Mouse (Mus musculus): ENCODE measurements around the gene Tecr. TPM values are rescaled to one million over a fixed set of nuclear protein-coding genes. Genes with fewer than 3 reads are reported as not detected.
"Not testable (repeated sequence)": the region's sequence is repeated elsewhere in the genome, so short reads cannot be mapped to it uniquely, and the experiment has no call there.

The Tecr gene
- polyA plus RNA-seq, 1 experiment: 552 TPM

DNA sequence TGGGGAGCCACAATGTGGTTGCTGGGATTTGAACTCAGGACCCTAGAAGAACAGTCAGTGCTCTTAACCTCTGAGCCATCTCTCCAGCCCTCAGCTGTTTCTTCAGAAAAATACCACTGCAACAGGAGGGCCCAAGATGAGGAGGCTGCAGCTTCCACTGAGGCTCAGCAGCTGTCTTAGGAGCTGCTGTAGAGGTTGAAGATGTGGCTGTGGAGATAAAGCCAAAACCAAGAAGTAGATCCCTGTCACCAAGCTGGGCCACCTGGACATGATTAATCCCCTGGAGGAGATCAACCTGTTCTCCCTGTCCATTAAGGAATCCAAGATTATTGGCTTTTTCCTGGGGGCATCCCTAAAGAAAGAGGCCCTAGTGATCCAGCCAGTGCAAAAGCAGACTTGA, 8.0 kb downstream of the Tecr start:
- Histone ChIP-seq H3K4me3 (ENCODE audit: insufficient read depth, low read depth, low read length) (no peak overlapping the region), H3K4me1 (ENCODE audit: control insufficient read depth, insufficient read depth, insufficient read length, low read length) (peaks cover 4% of the 10 kb centered on the region; the same call in 1 of the 2 replicates), H3K27ac (replicated peaks; ENCODE audit: low read depth, low read length) (no peak overlapping the region)

DNA sequence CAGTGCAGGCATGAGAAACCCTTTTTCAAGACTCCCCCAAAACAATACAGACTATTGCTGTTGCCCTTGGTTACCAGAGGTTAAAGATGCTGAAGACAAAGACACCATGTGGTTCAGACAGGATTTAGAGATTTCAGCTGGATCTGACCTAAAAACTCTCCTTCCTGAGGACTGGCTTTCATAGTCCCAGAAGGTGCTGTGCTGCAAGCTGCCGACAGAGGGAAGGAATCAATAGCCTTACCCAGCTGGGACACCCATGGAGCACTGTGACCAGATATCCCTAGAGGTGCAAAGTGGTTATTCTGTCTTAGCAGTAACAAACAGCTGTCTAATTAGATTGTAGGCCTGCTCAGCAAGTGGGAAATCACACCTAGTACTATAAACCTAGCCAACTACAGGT, 9.6 kb downstream of the Tecr start:
- Histone ChIP-seq H3K27ac (replicated peaks; ENCODE audit: low read depth, low read length) (no peak overlapping the region), H3K4me3 (ENCODE audit: insufficient read depth, low read depth, low read length) (no peak overlapping the region), H3K4me1 (ENCODE audit: control insufficient read depth, insufficient read depth, insufficient read length, low read length) (peaks cover 4% of the 10 kb centered on the region; the same call in 1 of the 2 replicates)

DNA sequence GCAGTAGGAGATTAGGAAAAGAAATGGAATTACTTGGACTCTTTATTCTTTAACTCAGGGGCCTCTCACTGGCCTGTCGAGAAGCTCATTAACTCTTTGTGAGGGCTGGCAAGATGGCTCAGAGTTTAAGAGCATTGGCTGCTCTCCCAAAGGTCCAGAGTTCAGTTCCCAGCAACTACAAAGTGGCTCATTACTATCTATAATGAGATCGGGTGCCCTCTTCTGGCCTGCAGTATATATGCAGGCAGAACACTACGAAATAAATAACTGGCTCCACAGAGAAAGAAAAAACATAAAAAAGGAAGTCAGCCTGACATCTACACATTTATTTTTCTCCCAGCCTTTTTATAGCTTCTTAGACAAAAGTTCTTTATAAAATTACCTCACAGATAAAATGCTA, 11.4 kb downstream of the Tecr start:
- Histone ChIP-seq H3K27ac (replicated peaks; ENCODE audit: low read depth, low read length) (no peak overlapping the region), H3K4me1 (ENCODE audit: control insufficient read depth, insufficient read depth, insufficient read length, low read length) (peaks cover 4% of the 10 kb centered on the region), H3K4me3 (ENCODE audit: insufficient read depth, low read depth, low read length) (no peak overlapping the region)

DNA sequence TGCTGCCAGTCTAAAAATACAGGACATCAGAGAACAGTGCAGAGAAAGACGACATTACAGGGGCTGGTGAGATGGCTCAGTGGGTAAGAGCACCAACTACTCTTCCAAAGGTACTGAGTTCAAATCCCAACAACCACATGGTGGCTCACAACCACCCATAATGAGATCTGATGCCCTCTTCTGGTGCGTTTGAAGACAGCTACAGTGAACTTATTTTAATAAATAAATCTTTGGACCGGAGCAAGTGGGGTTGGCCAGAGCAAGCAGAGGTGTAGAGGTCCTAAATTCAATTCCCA, 12.8 kb downstream of the Tecr start:
- H3K27ac ChIP-seq (replicated peaks; ENCODE audit: low read depth, low read length): peak overlapping the region; percentile 71
- not testable (repeated sequence) for H3K4me1 ChIP-seq (ENCODE audit: control insufficient read depth, insufficient read depth, insufficient read length, low read length)
- H3K4me3 ChIP-seq (ENCODE audit: insufficient read depth, low read depth, low read length): peak overlapping the region; percentile 88

DNA sequence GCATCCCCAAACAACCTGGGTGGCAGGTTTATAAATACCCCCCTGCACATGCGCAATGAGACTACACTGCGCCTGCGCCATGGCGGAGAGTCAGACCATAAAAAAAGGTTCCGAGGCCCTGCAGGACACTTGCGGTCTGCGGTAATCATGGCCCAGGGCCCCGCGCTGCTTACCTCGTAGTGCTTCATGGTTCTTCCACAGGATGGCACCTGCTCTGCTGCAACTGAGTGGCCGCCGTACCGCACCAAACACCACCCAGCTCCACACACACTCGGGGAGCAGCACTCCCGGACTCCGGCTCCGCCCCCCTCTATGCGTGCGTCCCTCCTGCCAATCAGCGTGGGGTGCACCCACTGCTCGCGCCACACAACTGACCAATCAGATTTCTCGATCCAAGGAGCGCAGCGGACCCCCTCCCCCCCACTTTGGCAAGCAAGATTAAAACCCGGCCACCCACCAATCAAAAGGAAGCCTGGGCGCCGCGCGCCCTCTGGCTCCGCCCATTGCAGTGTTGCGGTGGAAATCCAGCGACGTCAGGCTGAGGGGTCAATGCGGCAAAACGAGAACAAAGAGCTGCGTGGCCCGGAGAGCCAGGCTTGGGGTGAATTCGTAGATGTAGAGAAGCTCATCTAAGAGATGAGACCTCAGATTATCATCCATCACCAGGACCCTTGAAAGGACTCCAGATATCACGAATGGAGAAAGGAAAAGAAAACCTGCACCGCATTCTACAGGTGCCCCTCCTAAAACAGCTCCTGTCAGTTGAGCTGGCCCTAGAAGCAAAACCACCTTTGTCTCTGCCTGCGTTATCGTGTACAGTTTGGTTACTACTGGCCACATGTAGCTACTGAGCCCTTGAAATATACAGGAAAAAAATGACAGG, 13.4 kb downstream of the Tecr start:
- Histone ChIP-seq H3K27ac (replicated peaks; ENCODE audit: low read depth, low read length) (peak overlapping the region; percentile 71), H3K4me1 (ENCODE audit: control insufficient read depth, insufficient read depth, insufficient read length, low read length) (peaks cover 2% of the 10 kb centered on the region; the same call in 1 of the 2 replicates), H3K4me3 (ENCODE audit: insufficient read depth, low read depth, low read length) (peak overlapping the region; percentile 88)

DNA sequence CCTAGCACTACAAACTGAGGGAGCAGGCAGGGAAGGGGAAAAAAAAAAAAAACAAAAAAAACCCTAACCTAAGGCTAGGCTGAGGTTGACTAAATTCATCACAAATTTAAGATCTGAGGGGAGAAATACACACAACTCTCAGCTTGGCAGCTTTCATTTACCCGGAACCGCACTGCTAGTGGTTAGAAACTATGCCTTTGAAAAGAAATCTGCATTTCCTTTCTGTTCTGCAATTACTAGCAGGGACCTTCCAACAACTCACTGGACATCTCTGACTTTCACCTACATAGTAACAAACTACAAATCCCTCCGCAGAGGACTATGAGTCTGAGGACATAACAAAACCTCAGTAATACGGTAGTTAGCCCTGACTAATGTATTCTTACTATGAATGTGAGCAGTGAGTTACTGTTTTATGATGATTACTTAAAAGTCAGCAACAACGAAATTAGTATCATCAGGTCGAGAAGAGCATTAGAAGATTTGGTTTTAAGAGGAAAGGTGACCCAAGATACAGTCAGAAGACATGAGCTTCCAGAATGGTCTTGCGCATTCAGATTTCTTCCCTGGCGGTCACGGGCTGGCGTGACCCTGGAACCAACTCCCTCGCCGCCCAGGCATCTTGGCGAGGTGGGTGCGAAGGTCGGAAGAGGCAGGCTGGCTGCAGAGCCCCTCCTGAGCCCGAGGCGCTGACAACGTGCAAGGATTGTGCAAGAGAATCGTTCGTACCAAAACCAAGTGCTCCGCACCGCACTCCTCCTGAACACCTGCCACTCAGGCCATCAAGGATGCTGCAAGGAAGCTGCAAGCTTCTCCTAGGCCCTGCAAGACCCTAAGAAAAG, 14.2 kb downstream of the Tecr start:
- peaks cover 2% of the 10 kb centered on the region; the same call in 1 of the 2 replicates for H3K4me1 ChIP-seq (ENCODE audit: control insufficient read depth, insufficient read depth, insufficient read length, low read length)
- peak overlapping the region; percentile 27; the same call in 1 of the 2 replicates for H3K27ac ChIP-seq (replicated peaks; ENCODE audit: low read depth, low read length)
- H3K4me3 ChIP-seq (ENCODE audit: insufficient read depth, low read depth, low read length): peak overlapping the region; percentile 88

DNA sequence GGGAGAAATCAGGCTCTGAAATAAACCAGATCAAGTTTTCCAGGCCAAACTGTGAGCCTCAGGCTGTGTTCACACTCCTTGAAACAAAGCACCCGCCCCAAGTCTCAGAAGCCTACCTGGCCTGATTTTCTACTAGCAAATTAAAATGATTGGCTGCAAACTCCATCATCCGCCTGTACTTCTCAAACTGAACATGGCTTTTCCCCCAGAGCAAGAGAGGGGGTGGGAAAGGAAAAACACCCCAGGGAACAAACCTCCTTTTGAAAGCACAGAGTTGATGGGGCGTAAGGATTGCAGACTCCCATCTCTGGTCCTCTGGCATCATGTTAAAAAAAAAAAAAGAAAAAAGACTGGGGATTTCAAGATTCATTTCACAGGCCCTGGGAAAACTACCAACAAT, 15.1 kb downstream of the Tecr start:
- 0 out of 2 replicates have a peak overlapping the region, but pooled peaks have one; percentile 2 for H3K4me3 ChIP-seq (ENCODE audit: insufficient read depth, low read depth, low read length)
- H3K27ac ChIP-seq (replicated peaks; ENCODE audit: low read depth, low read length): no peak overlapping the region
- peaks cover 2% of the 10 kb centered on the region; the same call in 1 of the 2 replicates for H3K4me1 ChIP-seq (ENCODE audit: control insufficient read depth, insufficient read depth, insufficient read length, low read length)

DNA sequence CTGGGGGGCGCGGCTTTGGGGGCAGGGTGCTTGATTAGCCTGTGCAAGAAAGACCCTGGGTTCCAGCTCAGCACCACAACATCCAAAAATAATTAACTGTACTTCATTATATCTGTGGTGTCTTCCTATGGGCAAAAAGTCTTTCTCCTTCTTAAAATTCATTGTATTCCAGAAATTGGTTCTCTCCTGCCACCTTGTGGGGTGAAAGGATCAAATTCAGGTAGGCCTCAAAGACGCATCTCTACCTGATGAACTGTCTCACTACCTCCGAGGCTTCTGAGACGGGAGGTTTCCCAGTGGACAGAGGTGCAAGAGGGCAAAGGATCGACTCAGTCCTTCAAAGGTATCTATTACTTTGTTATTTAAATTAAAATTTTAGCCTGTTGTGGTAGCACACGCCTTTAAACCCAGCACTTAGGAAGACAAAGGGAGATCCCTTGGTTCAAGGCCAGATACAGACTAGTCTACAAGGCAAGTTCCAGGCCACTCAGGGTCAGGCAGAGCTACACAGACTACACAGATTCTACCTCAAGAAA, 17.2 kb downstream of the Tecr start:
- Histone ChIP-seq H3K27ac (replicated peaks; ENCODE audit: low read depth, low read length) (no peak overlapping the region), H3K4me1 (ENCODE audit: control insufficient read depth, insufficient read depth, insufficient read length, low read length) (peaks cover 2% of the 10 kb centered on the region; the same call in 1 of the 2 replicates), H3K4me3 (ENCODE audit: insufficient read depth, low read depth, low read length) (no peak overlapping the region)

DNA sequence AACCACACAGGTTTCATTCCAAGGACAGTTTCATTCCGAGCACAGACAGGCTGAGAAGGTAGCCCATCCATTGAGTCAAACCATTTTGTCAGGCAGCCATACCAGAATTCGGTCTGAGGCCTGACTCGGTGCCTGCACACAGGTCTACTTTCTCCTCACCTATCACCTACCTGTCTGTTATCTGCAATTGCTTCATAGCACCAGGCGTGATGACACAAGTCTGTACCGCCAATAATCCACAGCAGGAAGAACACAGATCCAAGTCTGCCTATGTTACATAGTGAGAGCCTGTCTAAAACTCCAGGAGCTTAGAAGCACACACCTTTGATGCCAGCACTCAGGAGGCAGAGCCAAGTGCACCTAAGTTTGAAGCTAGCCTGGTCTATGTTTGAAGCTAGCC, 18.9 kb downstream of the Tecr start:
- Histone ChIP-seq H3K27ac (replicated peaks; ENCODE audit: low read depth, low read length) (no peak overlapping the region), H3K4me1 (ENCODE audit: control insufficient read depth, insufficient read depth, insufficient read length, low read length) (peaks cover 2% of the 10 kb centered on the region; the same call in 1 of the 2 replicates), H3K4me3 (ENCODE audit: insufficient read depth, low read depth, low read length) (no peak overlapping the region)

DNA sequence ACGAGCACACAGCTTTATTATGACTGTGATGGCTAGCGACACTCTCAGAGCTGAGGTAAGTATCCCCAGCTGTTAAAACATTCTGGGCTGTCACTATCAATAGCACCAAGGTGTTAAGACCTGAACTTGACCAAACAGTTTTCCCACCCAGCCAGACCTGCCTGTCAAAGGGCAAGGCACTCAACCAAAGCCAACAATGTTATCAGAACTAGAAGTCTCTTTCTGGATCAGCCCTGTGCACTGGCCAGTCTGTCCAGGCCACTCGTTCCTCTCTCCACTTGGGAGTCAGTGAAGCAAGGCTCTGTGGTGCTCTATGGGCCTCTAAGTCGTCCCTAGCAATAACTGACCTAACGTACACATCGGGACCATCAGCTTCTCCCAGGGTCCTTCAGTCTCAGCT, 20.1 kb downstream of the Tecr start:
- Histone ChIP-seq H3K27ac (replicated peaks; ENCODE audit: low read depth, low read length) (no peak overlapping the region), H3K4me1 (ENCODE audit: control insufficient read depth, insufficient read depth, insufficient read length, low read length) (peaks cover 2% of the 10 kb centered on the region; the same call in 1 of the 2 replicates)

DNA sequence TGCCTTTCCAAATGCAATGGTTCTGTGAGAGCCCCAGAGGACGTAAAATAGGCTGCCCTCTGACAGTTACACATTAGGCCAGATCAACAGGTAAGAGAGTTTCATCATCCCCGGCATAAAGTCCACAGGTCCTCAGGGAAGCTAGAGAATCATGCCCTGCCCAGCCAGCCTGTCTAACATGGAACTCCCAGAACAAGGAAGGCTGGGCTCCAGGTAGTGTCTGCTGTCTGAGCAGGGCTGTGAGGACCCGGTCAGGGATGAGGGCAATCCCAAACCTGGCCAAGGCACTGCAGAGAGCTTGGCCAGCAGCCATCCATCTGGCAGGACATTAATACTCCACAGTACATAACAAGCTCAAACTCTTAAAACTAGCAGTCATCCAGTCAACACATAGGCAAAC, 22.4 kb downstream of the Tecr start:
- Histone ChIP-seq H3K4me1 (ENCODE audit: control insufficient read depth, insufficient read depth, insufficient read length, low read length) (peaks cover 6% of the 10 kb centered on the region), H3K4me3 (ENCODE audit: insufficient read depth, low read depth, low read length) (no peak overlapping the region), H3K27ac (replicated peaks; ENCODE audit: low read depth, low read length) (no peak overlapping the region)

More for the DNA sequence above, 20.1 kb downstream of the Tecr start:
- no peak overlapping the region for H3K4me3 ChIP-seq (ENCODE audit: insufficient read depth, low read depth, low read length)

DNA sequence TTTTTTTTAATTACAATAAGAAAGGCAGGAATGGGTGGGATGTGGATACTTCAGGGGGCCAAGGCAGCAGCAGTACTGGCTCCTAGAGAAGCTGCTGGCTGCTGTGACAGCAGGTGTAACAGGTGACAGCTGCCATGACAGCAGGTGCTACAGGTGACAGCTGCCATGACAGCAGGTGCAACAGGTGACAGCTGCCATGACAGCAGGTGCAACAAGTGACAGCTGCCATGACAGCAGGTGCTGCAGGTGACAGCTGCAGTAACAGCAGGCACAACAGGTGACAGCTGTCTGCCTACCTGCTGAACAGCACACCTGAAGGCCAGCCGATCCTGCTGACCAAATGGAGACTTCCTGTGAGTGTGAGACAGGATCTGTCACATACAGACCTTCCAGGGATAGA, 23.0 kb downstream of the Tecr start:
- peaks cover 7% of the 10 kb centered on the region for H3K4me1 ChIP-seq (ENCODE audit: control insufficient read depth, insufficient read depth, insufficient read length, low read length)
- H3K27ac ChIP-seq (replicated peaks; ENCODE audit: low read depth, low read length): no peak overlapping the region
- no peak overlapping the region for H3K4me3 ChIP-seq (ENCODE audit: insufficient read depth, low read depth, low read length)

DNA sequence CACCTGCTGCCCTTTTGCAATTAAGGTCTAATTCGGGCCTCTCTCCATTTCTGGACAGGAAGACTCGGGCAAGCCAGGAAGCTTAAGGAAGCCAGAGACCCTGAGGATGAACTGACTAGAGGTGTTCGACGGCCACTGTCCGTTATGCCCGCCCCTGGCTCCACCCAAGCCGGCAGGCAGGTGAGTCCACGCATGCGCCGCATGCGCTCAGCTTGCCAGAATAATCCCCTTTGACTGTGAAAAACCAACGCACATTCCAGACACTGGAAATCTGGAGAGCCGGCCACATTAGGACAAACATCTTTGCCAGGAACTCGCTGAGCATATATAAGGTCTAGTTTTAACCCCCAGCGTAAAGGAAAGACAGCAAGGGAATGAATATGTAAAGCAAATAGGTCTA, 24.5 kb downstream of the Tecr start:
- peaks cover 17% of the 10 kb centered on the region for H3K4me1 ChIP-seq (ENCODE audit: control insufficient read depth, insufficient read depth, insufficient read length, low read length)
- H3K27ac ChIP-seq (replicated peaks; ENCODE audit: low read depth, low read length): no peak overlapping the region
- H3K4me3 ChIP-seq (ENCODE audit: insufficient read depth, low read depth, low read length): no peak overlapping the region

DNA sequence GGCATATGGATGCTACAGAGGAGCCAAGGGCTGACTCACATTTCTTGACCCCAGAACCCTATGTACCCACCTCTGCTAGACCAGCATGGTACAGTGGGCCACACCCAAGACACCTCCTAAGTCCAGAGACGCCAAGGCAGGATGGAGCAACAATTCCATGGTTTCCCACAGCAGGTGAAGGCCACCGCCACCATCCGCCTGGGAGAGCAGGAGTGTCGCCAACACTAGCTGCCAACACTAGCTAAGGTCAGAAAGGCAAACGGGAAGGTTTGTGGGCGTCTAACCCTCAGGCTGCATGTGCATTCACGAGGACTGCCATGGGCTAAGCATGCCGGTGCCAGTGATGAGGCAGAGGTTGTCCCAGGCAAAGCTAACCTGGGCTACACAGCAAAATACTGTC, 25.5 kb downstream of the Tecr start:
- Histone ChIP-seq H3K4me1 (ENCODE audit: control insufficient read depth, insufficient read depth, insufficient read length, low read length) (peaks cover 20% of the 10 kb centered on the region), H3K27ac (replicated peaks; ENCODE audit: low read depth, low read length) (no peak overlapping the region), H3K4me3 (ENCODE audit: insufficient read depth, low read depth, low read length) (no peak overlapping the region)

DNA sequence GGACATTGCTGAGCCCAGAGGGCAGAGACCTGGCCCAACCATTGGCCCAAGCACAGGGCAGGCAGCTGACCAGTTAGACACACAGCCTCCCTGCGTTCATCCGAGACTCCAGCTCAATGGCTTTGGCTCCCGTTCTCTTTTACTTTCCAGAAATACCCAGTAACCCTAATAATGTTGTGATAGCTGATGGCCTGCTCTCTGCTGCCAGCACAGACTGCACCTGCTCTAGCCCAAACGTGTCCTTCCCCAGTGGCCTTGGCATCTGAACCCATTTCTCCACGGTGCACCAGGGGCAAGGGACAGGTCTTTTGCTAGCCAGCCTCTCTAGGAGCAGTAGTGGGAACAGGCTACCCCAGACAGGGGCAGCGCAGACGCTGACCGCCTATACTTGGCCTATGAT, 26.9 kb downstream of the Tecr start:
- Histone ChIP-seq H3K4me3 (ENCODE audit: insufficient read depth, low read depth, low read length) (no peak overlapping the region), H3K4me1 (ENCODE audit: control insufficient read depth, insufficient read depth, insufficient read length, low read length) (peaks cover 31% of the 10 kb centered on the region), H3K27ac (replicated peaks; ENCODE audit: low read depth, low read length) (no peak overlapping the region)

Data from brown adipose tissue, adult 24 weeks (tissue).